Mouse (Mus musculus): ENCODE data around the gene Plekhm2. TPM values are rescaled to one million over a fixed set of nuclear protein-coding genes. Genes with fewer than 3 reads are reported as not detected.

Gene Plekhm2
- polyA plus RNA-seq, 1 experiment from 2014 or later: 1.7 TPM

DNA sequence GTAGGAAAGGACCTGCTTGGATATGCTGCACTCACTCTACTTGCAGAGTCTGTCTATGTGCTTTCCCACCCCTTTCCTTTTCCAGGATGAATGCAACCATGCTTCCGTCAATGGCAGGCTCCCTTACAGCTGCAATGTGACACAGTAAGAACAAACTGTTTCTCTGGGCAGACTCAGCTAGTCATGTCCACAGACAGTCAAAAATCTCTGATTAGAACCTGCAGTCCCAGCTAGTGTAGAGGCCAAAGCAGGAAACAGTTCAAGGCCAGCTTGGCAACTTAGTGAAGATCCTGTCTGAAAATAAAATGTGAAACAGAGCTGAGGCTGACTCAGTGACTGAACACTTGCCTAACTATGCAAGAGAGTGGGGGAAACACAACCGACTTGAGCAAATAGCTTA lies 39.9 kb upstream of the Plekhm2 start:
- no peak overlapping the region for H3K9ac ChIP-seq (replicated peaks)
- H3K36me3 ChIP-seq (replicated peaks; ENCODE audit: insufficient read depth, low read length): peaks cover 97% of the 10 kb centered on the region
- no peaks in the 10 kb centered on the region for H3K27me3 ChIP-seq (ENCODE audit: insufficient read depth, low read length)
- no peaks in the 10 kb centered on the region for H3K9me3 ChIP-seq (ENCODE audit: low read length)
- peaks cover 9% of the 10 kb centered on the region for H3K4me1 ChIP-seq (ENCODE audit: insufficient read depth)
- DNase-seq (no peak), ATAC-seq (no peak)
- H3K4me3 ChIP-seq (ENCODE audit: low read depth, low read length): no peak overlapping the region
- no peak overlapping the region for H3K4me2 ChIP-seq (ENCODE audit: low read depth, low read length)
- H3K27ac ChIP-seq (ENCODE audit: low read depth): no peak overlapping the region
- TF ChIP-seq EP300 (IDR thresholded peaks at IDR 0.05; ENCODE audit: low read depth): no peak
- no peak for TF ChIP-seq CTCF (IDR thresholded peaks at IDR 0.05; ENCODE audit: low read depth)
- WGBS (ENCODE audit: insufficient replicate concordance): 82% methylated on average over 2 of the region's 2 CpGs

DNA sequence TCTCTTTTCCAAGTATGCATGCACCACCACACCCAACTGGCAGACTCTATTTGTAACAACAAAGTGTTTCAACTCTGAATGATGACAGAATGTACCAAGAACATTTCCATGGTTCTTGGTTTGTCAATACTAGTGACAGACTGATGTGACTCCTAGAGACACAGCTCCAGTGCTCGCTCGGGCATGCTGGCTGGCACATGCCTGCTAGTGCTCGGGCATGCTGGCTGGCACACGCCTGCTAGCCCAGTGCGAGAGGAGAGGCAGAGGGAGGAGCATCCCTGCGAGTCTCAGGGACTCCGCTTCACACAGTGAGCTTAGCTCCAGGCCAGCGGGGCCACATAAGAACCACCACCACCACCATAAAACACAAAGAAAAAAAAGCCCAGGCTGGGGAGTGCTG lies 30.0 kb upstream of the Plekhm2 start:
- 95% methylated on average over 8 of the region's 8 CpGs for WGBS (ENCODE audit: insufficient replicate concordance)

DNA sequence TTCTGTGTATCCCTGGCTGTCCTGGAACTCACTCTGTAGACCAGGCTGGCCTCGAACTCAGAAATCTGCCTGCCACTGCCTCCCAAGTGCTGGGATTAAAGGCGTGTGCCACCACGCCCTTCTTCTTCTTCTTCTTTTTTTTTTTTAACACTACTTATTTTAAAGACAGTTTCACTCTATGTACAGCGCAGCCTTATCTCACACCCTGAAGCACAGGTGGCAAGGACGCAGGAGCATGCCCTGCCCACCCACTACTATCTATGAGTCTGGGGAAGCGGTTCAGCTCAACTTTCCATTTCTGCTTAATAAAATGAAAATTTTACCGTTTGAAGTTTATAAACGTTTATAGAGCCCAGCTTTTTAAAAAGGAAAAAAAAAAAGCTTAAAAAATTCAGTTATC lies 23.8 kb upstream of the Plekhm2 start:
- H3K27ac ChIP-seq (ENCODE audit: low read depth): no peak overlapping the region
- no peaks in the 10 kb centered on the region for H3K4me1 ChIP-seq (ENCODE audit: insufficient read depth)
- H3K36me3 ChIP-seq (replicated peaks; ENCODE audit: insufficient read depth, low read length): peaks cover 86% of the 10 kb centered on the region
- H3K9me3 ChIP-seq (ENCODE audit: low read length): no peaks in the 10 kb centered on the region
- H3K27me3 ChIP-seq (ENCODE audit: insufficient read depth, low read length): no peaks in the 10 kb centered on the region
- TF ChIP-seq CTCF (IDR thresholded peaks at IDR 0.05; ENCODE audit: low read depth): no peak
- TF ChIP-seq EP300 (IDR thresholded peaks at IDR 0.05; ENCODE audit: low read depth): no peak
- ATAC-seq (no peak), DNase-seq (no peak)
- no peak overlapping the region for H3K9ac ChIP-seq (replicated peaks)
- WGBS (ENCODE audit: insufficient replicate concordance): 72% methylated on average over 8 of the region's 8 CpGs
- H3K4me3 ChIP-seq (ENCODE audit: low read depth, low read length): no peak overlapping the region
- no peak overlapping the region for H3K4me2 ChIP-seq (ENCODE audit: low read depth, low read length)

More for the DNA sequence above, 30.0 kb upstream of the Plekhm2 start:
- TF ChIP-seq EP300 (IDR thresholded peaks at IDR 0.05; ENCODE audit: low read depth) (no peak), CTCF (IDR thresholded peaks at IDR 0.05; ENCODE audit: low read depth) (no peak)
- DNase-seq: no peak
- no peaks in the 10 kb centered on the region for H3K9me3 ChIP-seq (ENCODE audit: low read length)
- H3K27me3 ChIP-seq (ENCODE audit: insufficient read depth, low read length): no peaks in the 10 kb centered on the region
- no peak overlapping the region for H3K9ac ChIP-seq (replicated peaks)
- H3K27ac ChIP-seq (ENCODE audit: low read depth): no peak overlapping the region
- peaks cover 91% of the 10 kb centered on the region for H3K36me3 ChIP-seq (replicated peaks; ENCODE audit: insufficient read depth, low read length)
- no peak overlapping the region for H3K4me3 ChIP-seq (ENCODE audit: low read depth, low read length)
- no peak overlapping the region for H3K4me2 ChIP-seq (ENCODE audit: low read depth, low read length)
- no peak for ATAC-seq
- no peaks in the 10 kb centered on the region for H3K4me1 ChIP-seq (ENCODE audit: insufficient read depth)

DNA sequence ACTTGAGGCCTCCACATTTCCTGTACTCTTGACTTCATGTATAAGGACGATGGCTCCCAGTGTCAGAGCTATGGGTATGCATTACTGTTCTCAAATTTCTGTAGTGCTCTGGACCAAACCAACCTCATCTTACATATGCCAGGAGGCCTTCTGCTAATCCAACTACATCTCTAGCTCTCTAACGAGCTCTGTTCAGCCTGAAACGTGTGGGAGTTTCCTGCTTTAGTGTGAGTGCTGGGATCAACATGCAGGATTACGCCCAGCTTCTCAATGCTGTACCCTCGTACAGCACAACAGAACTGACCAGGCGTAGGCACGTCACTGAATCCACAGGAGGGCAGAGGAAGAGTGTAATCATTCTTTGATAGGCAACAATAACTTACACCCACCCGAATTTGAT lies 21.8 kb upstream of the Plekhm2 start:
- TF ChIP-seq CTCF (IDR thresholded peaks at IDR 0.05; ENCODE audit: low read depth) (no peak), EP300 (IDR thresholded peaks at IDR 0.05; ENCODE audit: low read depth) (no peak)
- DNase-seq (no peak), ATAC-seq (no peak)
- Histone ChIP-seq H3K36me3 (replicated peaks; ENCODE audit: insufficient read depth, low read length) (peaks cover 79% of the 10 kb centered on the region), H3K9me3 (ENCODE audit: low read length) (no peaks in the 10 kb centered on the region), H3K4me2 (ENCODE audit: low read depth, low read length) (no peak overlapping the region), H3K27me3 (ENCODE audit: insufficient read depth, low read length) (no peaks in the 10 kb centered on the region), H3K4me3 (ENCODE audit: low read depth, low read length) (no peak overlapping the region), H3K9ac (replicated peaks) (no peak overlapping the region), H3K4me1 (ENCODE audit: insufficient read depth) (no peaks in the 10 kb centered on the region), H3K27ac (ENCODE audit: low read depth) (no peak overlapping the region)
- WGBS (ENCODE audit: insufficient replicate concordance): 77% methylated on average over 8 of the region's 8 CpGs

DNA sequence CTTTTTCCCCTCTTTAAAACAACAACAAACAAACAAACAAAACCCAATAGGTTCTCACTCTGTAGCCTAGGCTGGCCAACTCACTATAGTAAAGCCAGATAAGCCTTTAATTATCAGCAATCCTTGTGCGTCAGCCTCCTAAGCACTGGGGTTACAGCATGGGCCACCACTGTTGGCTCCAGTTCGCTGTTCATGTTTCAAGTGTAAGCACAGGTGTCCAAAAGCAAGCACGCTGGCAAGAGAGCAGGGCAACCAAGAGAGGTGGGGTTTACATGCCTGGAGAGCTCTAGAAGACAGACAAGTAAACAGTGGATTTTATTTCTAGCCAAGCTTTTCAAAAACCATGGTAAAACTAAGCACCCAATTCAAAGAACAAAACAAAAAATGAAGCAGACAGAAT lies 21.4 kb upstream of the Plekhm2 start:
- H3K9me3 ChIP-seq (ENCODE audit: low read length): no peaks in the 10 kb centered on the region
- no peak overlapping the region for H3K9ac ChIP-seq (replicated peaks)
- no peaks in the 10 kb centered on the region for H3K4me1 ChIP-seq (ENCODE audit: insufficient read depth)
- no peak overlapping the region for H3K27ac ChIP-seq (ENCODE audit: low read depth)
- no peak overlapping the region for H3K4me2 ChIP-seq (ENCODE audit: low read depth, low read length)
- H3K36me3 ChIP-seq (replicated peaks; ENCODE audit: insufficient read depth, low read length): peaks cover 74% of the 10 kb centered on the region
- DNase-seq (no peak), ATAC-seq (no peak)
- 88% methylated on average over 3 of the region's 3 CpGs for WGBS (ENCODE audit: insufficient replicate concordance)
- TF ChIP-seq CTCF (IDR thresholded peaks at IDR 0.05; ENCODE audit: low read depth) (no peak), EP300 (IDR thresholded peaks at IDR 0.05; ENCODE audit: low read depth) (no peak)
- no peak overlapping the region for H3K4me3 ChIP-seq (ENCODE audit: low read depth, low read length)
- no peaks in the 10 kb centered on the region for H3K27me3 ChIP-seq (ENCODE audit: insufficient read depth, low read length)

DNA sequence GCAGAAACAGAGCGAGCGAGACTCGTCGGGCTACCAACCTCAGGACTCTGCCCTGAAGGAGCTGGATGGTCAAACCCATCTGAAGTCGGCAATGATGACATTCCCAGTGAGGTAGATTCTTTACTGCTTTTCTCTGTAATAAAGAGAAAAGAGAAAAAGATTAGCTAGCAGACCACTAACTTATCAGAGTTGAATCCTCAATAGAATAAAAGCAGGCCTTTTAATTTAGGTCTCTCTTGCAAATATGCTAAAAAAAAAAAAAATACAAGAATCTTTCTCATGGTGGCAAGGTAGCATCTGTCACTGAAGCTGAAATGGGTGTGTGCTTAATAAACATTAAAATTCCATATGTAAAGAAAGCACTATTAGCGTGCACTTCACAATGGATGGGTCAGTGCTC lies 20.8 kb upstream of the Plekhm2 start, which contains the start of gene Rsc1a1:
Gene Rsc1a1 (minus strand): TSS at position 101 of the 400 bp plus-strand sequence.
- no peak for ATAC-seq
- 95% methylated on average over 6 of the region's 6 CpGs for WGBS (ENCODE audit: insufficient replicate concordance)
- Histone ChIP-seq H3K9me3 (ENCODE audit: low read length) (no peaks in the 10 kb centered on the region), H3K9ac (replicated peaks) (no peak within 1 kb of the TSS), H3K27ac (ENCODE audit: low read depth) (no peak within 1 kb of the TSS), H3K4me2 (ENCODE audit: low read depth, low read length) (no peak within 1 kb of the TSS), H3K36me3 (replicated peaks; ENCODE audit: insufficient read depth, low read length) (peaks cover 68% of the 10 kb centered on the region), H3K4me3 (ENCODE audit: low read depth, low read length) (no peak within 1 kb of the TSS), H3K27me3 (ENCODE audit: insufficient read depth, low read length) (no peaks in the 10 kb centered on the region), H3K4me1 (ENCODE audit: insufficient read depth) (no peaks in the 10 kb centered on the region)
- no peak for DNase-seq
- TF ChIP-seq CTCF (IDR thresholded peaks at IDR 0.05; ENCODE audit: low read depth) (no peak), EP300 (IDR thresholded peaks at IDR 0.05; ENCODE audit: low read depth) (no peak)

DNA sequence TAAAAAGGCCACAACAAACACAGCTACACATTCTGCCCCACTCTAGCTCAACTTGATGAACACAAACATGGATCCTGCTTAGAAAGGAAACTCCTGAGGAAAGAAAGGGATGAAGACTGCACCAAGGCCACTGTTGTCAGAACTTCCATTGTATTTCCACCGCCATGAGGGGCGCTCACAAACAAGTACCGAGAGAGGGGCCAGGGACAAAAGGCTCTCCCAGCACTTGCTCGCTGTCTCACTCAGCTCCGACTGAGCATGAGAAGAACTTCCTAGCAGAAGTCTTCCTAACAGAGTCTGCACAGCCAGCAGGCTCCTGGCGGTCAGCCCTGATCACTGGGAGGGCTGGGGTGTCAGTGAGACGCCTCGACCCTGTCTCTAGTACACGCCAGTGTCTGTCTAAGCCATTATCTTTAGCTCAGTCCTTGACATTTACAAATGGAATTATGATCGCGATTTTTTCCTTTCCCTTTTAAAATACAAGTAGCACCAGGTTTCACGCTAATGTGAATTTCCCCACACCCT lies 18.1 kb upstream of the Plekhm2 start:
- ATAC-seq (no peak), DNase-seq (no peak)
- no peak for TF ChIP-seq EP300 (IDR thresholded peaks at IDR 0.05; ENCODE audit: low read depth)
- no peak for TF ChIP-seq CTCF (IDR thresholded peaks at IDR 0.05; ENCODE audit: low read depth)
- H3K27ac ChIP-seq (ENCODE audit: low read depth): no peak overlapping the region
- H3K27me3 ChIP-seq (ENCODE audit: insufficient read depth, low read length): no peaks in the 10 kb centered on the region
- H3K9me3 ChIP-seq (ENCODE audit: low read length): no peaks in the 10 kb centered on the region
- H3K4me3 ChIP-seq (ENCODE audit: low read depth, low read length): no peak overlapping the region
- H3K36me3 ChIP-seq (replicated peaks; ENCODE audit: insufficient read depth, low read length): peaks cover 50% of the 10 kb centered on the region
- 83% methylated on average over 12 of the region's 12 CpGs for WGBS (ENCODE audit: insufficient replicate concordance)
- no peaks in the 10 kb centered on the region for H3K4me1 ChIP-seq (ENCODE audit: insufficient read depth)
- no peak overlapping the region for H3K9ac ChIP-seq (replicated peaks)
- no peak overlapping the region for H3K4me2 ChIP-seq (ENCODE audit: low read depth, low read length)
